Mouse (Mus musculus) heart, postnatal 0 days (tissue): ENCODE measurements around the gene B4galnt3.

Source experiments
- CTCF ChIP-seq: IDR thresholded peaks from 2 replicates; pipeline ENCODE4 v1.5.1; 2016; ENCODE audit warnings: antibody characterized with exemption, control low read depth, low read depth
- EP300 ChIP-seq: IDR thresholded peaks from 2 replicates; pipeline ENCODE4 v1.6.1; 2016; ENCODE audit warnings: antibody characterized with exemption, low read depth

DNA sequence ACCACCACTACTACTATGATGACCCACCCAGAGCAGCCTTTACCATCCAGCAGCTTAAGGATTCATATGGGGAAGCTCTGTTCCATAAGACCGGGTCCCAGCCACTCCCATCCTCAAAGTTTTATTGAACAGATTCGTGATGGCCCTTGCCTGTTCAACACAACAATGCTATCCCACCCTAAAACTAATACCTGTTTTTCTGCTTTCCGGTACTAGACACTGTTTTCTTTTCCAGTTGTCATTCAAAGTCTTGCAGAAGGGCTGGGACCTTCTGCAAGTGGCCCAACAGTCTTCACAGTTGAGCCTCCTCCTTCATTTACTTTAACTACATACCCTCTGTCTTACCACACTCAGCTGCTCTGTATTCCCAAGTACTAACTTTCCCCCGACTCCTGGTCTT is 4.9 kb downstream of the B4galnt3 start:
- TF ChIP-seq CTCF (no peak), EP300 (no peak)
